Mouse (Mus musculus) brain, embryonic 14.5 days (tissue): ENCODE data around the gene Sirpa.

ENCODE experiments used
- CTCF ChIP-seq: fragments of 200-500 bp; IDR thresholded peaks from 2 replicates; pipeline ENCODE4 v1.5.1; 2012; ENCODE audit warnings: inconsistent platforms, mild to moderate bottlenecking, moderate library complexity, borderline replicate concordance; ENCODE audit not compliant: insufficient read depth, insufficient read length; ENCODE audit errors: extremely low read depth
- POLR2A ChIP-seq: fragments of 200-500 bp; IDR thresholded peaks from 2 replicates; pipeline ENCODE4 v1.6.1; 2012; ENCODE audit warnings: mild to moderate bottlenecking, inconsistent platforms, borderline replicate concordance; ENCODE audit not compliant: poor library complexity, insufficient read depth, insufficient read length, severe bottlenecking; ENCODE audit errors: extremely low read depth

DNA sequence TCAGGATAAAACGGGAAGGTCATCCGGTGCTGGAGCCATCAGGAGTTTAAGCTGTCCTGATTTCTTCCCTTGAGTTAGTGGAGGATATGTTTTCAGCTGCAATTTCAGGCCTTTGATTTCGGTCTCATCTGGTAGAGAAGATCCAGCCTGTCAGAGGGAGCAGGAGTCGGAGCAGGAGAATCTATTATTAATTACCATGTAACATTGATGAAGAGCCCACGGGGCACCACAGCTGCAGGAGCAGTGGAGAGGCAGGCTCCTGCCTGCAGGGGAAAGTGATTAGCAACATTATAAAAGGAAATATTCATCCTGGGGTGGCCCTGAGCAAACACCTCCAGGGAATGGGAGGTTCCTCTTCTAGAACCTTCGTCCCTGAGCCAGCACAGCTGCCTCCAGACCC lies 36.6 kb upstream of the Sirpa start:
- TF ChIP-seq CTCF (no peak), POLR2A (no peak)
